Mouse (Mus musculus) lung, postnatal 0 days (tissue): ENCODE results near the gene Dmwd. TPM values are rescaled to one million over a fixed set of nuclear protein-coding genes. Genes with fewer than 3 reads are reported as not detected.
A peak's percentile ranks its signal among the peaks of the same experiment; 100 is the strongest.

Experiments used
- ATAC-seq: fragments of 200-750 bp; cut with Nextera tagmentation; 2 replicates; pipeline ENCODE4 v1.8.0; 2017; ENCODE audit warnings: moderate library complexity
- DNase-seq: peaks from one replicate; pipeline ENCODE4 v3.0.0-alpha.2; 2016; ENCODE audit warnings: low spot score
- H3K27ac ChIP-seq: fragments of 300-500 bp; sonication (generic); 2 replicates; pipeline ENCODE4 v1.5.1; 2014; ENCODE audit warnings: antibody characterized with exemption, mild to moderate bottlenecking, low read length, mixed read lengths
- H3K27me3 ChIP-seq: fragments of 300-500 bp; sonication (generic); replicated peaks from 2 replicates; pipeline ENCODE4 v1.6.1; 2014; ENCODE audit warnings: low read length, mixed read lengths; ENCODE audit not compliant: insufficient read depth
- H3K36me3 ChIP-seq: fragments of 300-500 bp; sonication (generic); 2 replicates; pipeline ENCODE4 v1.6.1; 2014; ENCODE audit warnings: low read length, mixed read lengths; ENCODE audit not compliant: insufficient read depth
- H3K4me1 ChIP-seq: fragments of 300-500 bp; sonication (generic); 2 replicates; pipeline ENCODE4 v1.6.1; 2014; ENCODE audit warnings: antibody characterized with exemption, low read depth, low read length, mixed read lengths; ENCODE audit not compliant: insufficient read depth
- H3K4me2 ChIP-seq: fragments of 300-500 bp; sonication (generic); replicated peaks from 2 replicates; pipeline ENCODE4 v1.6.1; 2014; ENCODE audit warnings: low read depth, mild to moderate bottlenecking, low read length, moderate library complexity, mixed read lengths
- H3K4me3 ChIP-seq: fragments of 300-500 bp; sonication (generic); 2 replicates; pipeline ENCODE4 v1.5.1; 2014; ENCODE audit warnings: low read depth, low read length
- H3K9ac ChIP-seq: fragments of 300-500 bp; sonication (generic); replicated peaks from 2 replicates; pipeline ENCODE4 v1.6.1; 2014; ENCODE audit warnings: low read depth, mild to moderate bottlenecking
- H3K9me3 ChIP-seq: fragments of 300-500 bp; sonication (generic); 2 replicates; pipeline ENCODE4 v1.6.1; 2016; ENCODE audit warnings: low read length, mixed read lengths
- CTCF ChIP-seq: IDR thresholded peaks from 2 replicates; pipeline ENCODE4 v1.5.1; 2016; ENCODE audit warnings: antibody characterized with exemption, mild to moderate bottlenecking
- EP300 ChIP-seq: IDR thresholded peaks from 2 replicates; pipeline ENCODE4 v1.6.1; 2016; ENCODE audit warnings: antibody characterized with exemption, mild to moderate bottlenecking, control low read depth
- WGBS: fragments of 180-500 bp; shearing (Covaris S2); extraction: QIAGEN DNeasy Blood & Tissue Kit; methylation state at CpG from one replicate; pipeline ENCODE4 v1.1.7; 2014; 5-methylcytosine and 5-hydroxymethylcytosine counted together
- polyA plus RNA-seq: library from polyadenylated mRNA; unstranded; fragments of >200 nt; fragmentation: Nextera tagmentation; extraction: Ambion mirVana; gene quantifications from 2 replicates; pipeline ENCODE4 v1.2.1, GENCODE M21; 2015

Dmwd gene
- polyA plus RNA-seq, 1 experiment from 2014 or later = 9.7 TPM

- H3K36me3 ChIP-seq = no peaks in the 10 kb centered on the region
- DNase-seq (no peak), ATAC-seq (no peak)
- H3K4me2 ChIP-seq = no peak overlapping the region
- H3K27ac ChIP-seq = no peak overlapping the region
- no peak overlapping the region for H3K9ac ChIP-seq
- 87% methylated on average over 8 of the region's 8 CpGs for WGBS
- no peaks in the 10 kb centered on the region for H3K9me3 ChIP-seq
- no peak for TF ChIP-seq EP300
- TF ChIP-seq CTCF = no peak
- no peak overlapping the region for H3K4me3 ChIP-seq
- H3K4me1 ChIP-seq = peaks cover 6% of the 10 kb centered on the region; the same call in 1 of the 2 replicates
- no peaks in the 10 kb centered on the region for H3K27me3 ChIP-seq
Observed at GRCm38 (mm10) chr7:19119083-19119482, 43.1 kb downstream of the Dmwd start.

GRCm38 (mm10) chr7:19119631-19120429 is 43.8 kb downstream of the Dmwd start, which contains the start of gene Fbxo46:
TSS of gene Fbxo46 (plus strand) at chr7:19119859.
- peak; percentile 100 for DNase-seq
- no peak for TF ChIP-seq CTCF
- TF ChIP-seq EP300 = no peak
- H3K4me1 ChIP-seq = peaks cover 6% of the 10 kb centered on the region; the same call in 1 of the 2 replicates
- H3K36me3 ChIP-seq = no peaks in the 10 kb centered on the region
- 2% methylated on average over 34 of the region's 34 CpGs for WGBS
- H3K9me3 ChIP-seq = no peaks in the 10 kb centered on the region
- H3K27ac ChIP-seq = 0 out of 2 replicates have a peak within 1 kb of the TSS, but pooled peaks have one; percentile 2
- no peaks in the 10 kb centered on the region for H3K27me3 ChIP-seq
- H3K9ac ChIP-seq = peak within 1 kb of the TSS; percentile 60
- ATAC-seq = peak; percentile 98
- H3K4me3 ChIP-seq = peak within 1 kb of the TSS; percentile 56
- H3K4me2 ChIP-seq = peak within 1 kb of the TSS; percentile 85

- H3K9ac ChIP-seq = no peak overlapping the region
- no peak overlapping the region for H3K4me2 ChIP-seq
- 85% methylated on average over 4 of the region's 4 CpGs for WGBS
- H3K4me1 ChIP-seq = peaks cover 6% of the 10 kb centered on the region; the same call in 1 of the 2 replicates
- H3K27me3 ChIP-seq = no peaks in the 10 kb centered on the region
- H3K36me3 ChIP-seq = no peaks in the 10 kb centered on the region
- H3K27ac ChIP-seq = no peak overlapping the region
- no peak overlapping the region for H3K4me3 ChIP-seq
- ATAC-seq = no peak
- no peak for TF ChIP-seq CTCF
- TF ChIP-seq EP300 = no peak
- DNase-seq = no peak
- H3K9me3 ChIP-seq = no peaks in the 10 kb centered on the region
Observed at GRCm38 (mm10) chr7:19121686-19122085, 45.7 kb downstream of the Dmwd start.

- TF ChIP-seq EP300 (no peak), CTCF (no peak)
- Histone ChIP-seq H3K4me2 (no peak overlapping the region), H3K4me1 (peaks cover 6% of the 10 kb centered on the region; the same call in 1 of the 2 replicates), H3K4me3 (no peak overlapping the region), H3K27ac (no peak overlapping the region), H3K9ac (no peak overlapping the region), H3K27me3 (no peaks in the 10 kb centered on the region), H3K36me3 (no peaks in the 10 kb centered on the region), H3K9me3 (no peaks in the 10 kb centered on the region)
- ATAC-seq (no peak), DNase-seq (no peak)
- WGBS = 91% methylated on average over 6 of the region's 6 CpGs
Observed at GRCm38 (mm10) chr7:19124713-19125112, 48.7 kb downstream of the Dmwd start.

GRCm38 (mm10) chr7:19127744-19128143 is 51.7 kb downstream of the Dmwd start:
- H3K4me1 ChIP-seq = peaks cover 5% of the 10 kb centered on the region; the same call in 1 of the 2 replicates
- no peak overlapping the region for H3K9ac ChIP-seq
- no peaks in the 10 kb centered on the region for H3K9me3 ChIP-seq
- no peak for ATAC-seq
- DNase-seq = no peak
- H3K27me3 ChIP-seq = no peaks in the 10 kb centered on the region
- TF ChIP-seq EP300 (no peak), CTCF (no peak)
- WGBS = 82% methylated on average over 5 of the region's 5 CpGs
- no peak overlapping the region for H3K27ac ChIP-seq
- H3K36me3 ChIP-seq = no peaks in the 10 kb centered on the region
- H3K4me3 ChIP-seq = no peak overlapping the region
- H3K4me2 ChIP-seq = no peak overlapping the region

- H3K4me3 ChIP-seq = no peak overlapping the region
- no peak overlapping the region for H3K9ac ChIP-seq
- H3K27me3 ChIP-seq = no peaks in the 10 kb centered on the region
- DNase-seq (no peak), ATAC-seq (no peak)
- H3K4me1 ChIP-seq = peaks cover 5% of the 10 kb centered on the region; the same call in 1 of the 2 replicates
- no peaks in the 10 kb centered on the region for H3K9me3 ChIP-seq
- H3K27ac ChIP-seq = no peak overlapping the region
- TF ChIP-seq EP300 = no peak
- no peak for TF ChIP-seq CTCF
- no peaks in the 10 kb centered on the region for H3K36me3 ChIP-seq
- no peak overlapping the region for H3K4me2 ChIP-seq
- 85% methylated on average over 5 of the region's 5 CpGs for WGBS
Observed at GRCm38 (mm10) chr7:19129396-19129795, 53.4 kb downstream of the Dmwd start.
